Mouse (Mus musculus) heart, embryonic 11.5 days (tissue): ENCODE data around the gene Ccdc155. TPM values are rescaled to one million over a fixed set of nuclear protein-coding genes. Genes with fewer than 3 reads are reported as not detected.
"Not testable (repeated sequence)": the region's sequence is repeated elsewhere in the genome, so short reads cannot be mapped to it uniquely, and the experiment has no call there.

Experiments
- ATAC-seq: fragments of 200-750 bp; cut with Nextera tagmentation; replicated peaks from 2 replicates; pipeline ENCODE4 v1.8.0; 2017; ENCODE audit warnings: moderate library complexity; ENCODE audit not compliant: insufficient number of reproducible peaks, low FRiP score, low TSS enrichment
- H3K27ac ChIP-seq: fragments of 300-500 bp; sonication (generic); 2 replicates; pipeline ENCODE4 v1.5.1; 2014; ENCODE audit warnings: mild to moderate bottlenecking, low read depth, low read length
- H3K27me3 ChIP-seq: fragments of 300-500 bp; sonication (generic); 2 replicates; pipeline ENCODE4 v1.6.1; 2014; ENCODE audit warnings: mild to moderate bottlenecking, low read length, mixed read lengths; ENCODE audit not compliant: control insufficient read depth, insufficient read depth
- H3K36me3 ChIP-seq: fragments of 300-500 bp; sonication (generic); 2 replicates; pipeline ENCODE4 v1.6.1; 2014; ENCODE audit warnings: mild to moderate bottlenecking, low read length, moderate library complexity, mixed read lengths; ENCODE audit not compliant: control insufficient read depth, insufficient read depth
- H3K4me1 ChIP-seq: fragments of 300-500 bp; sonication (generic); 2 replicates; pipeline ENCODE4 v1.6.1; 2014; ENCODE audit warnings: low read length; ENCODE audit not compliant: control insufficient read depth, insufficient read depth
- H3K4me2 ChIP-seq: fragments of 300-500 bp; sonication (generic); 2 replicates; pipeline ENCODE4 v1.6.1; 2014; ENCODE audit warnings: mild to moderate bottlenecking, moderate library complexity
- H3K4me3 ChIP-seq: fragments of 300-500 bp; sonication (generic); 2 replicates; pipeline ENCODE4 v1.5.1; 2014; ENCODE audit warnings: low read depth, low read length
- H3K9ac ChIP-seq: fragments of 300-500 bp; sonication (generic); 2 replicates; pipeline ENCODE4 v1.6.1; 2014; ENCODE audit warnings: mild to moderate bottlenecking, low read depth, low read length, moderate library complexity
- H3K9me3 ChIP-seq: fragments of 300-500 bp; sonication (generic); replicated peaks from 2 replicates; pipeline ENCODE4 v1.6.1; 2016; ENCODE audit warnings: low read length; ENCODE audit not compliant: control insufficient read depth
- WGBS: fragments of 180-500 bp; shearing (Covaris S2); extraction: QIAGEN DNeasy Blood & Tissue Kit; methylation state at CpG from one replicate; pipeline ENCODE4 v1.1.7; 2014; ENCODE audit not compliant: insufficient replicate concordance; 5-methylcytosine and 5-hydroxymethylcytosine counted together
- polyA plus RNA-seq: library from polyadenylated mRNA; unstranded; fragments of >200 nt; fragmentation: Nextera tagmentation; extraction: Ambion mirVana; gene quantifications from 2 replicates; pipeline ENCODE4 v1.2.1, GENCODE M21; 2014

Ccdc155 gene
- polyA plus RNA-seq, 1 experiment from 2014 or later, result 0.70 TPM

- 30% methylated on average over 7 of the region's 7 CpGs for WGBS
- Histone ChIP-seq H3K36me3 (no peaks in the 10 kb centered on the region), H3K9ac (no peak within 1 kb of the TSS), H3K4me3 (no peak within 1 kb of the TSS), H3K27ac (no peak within 1 kb of the TSS), H3K4me2 (no peak within 1 kb of the TSS), H3K9me3 (no peaks in the 10 kb centered on the region), H3K27me3 (peaks cover 99% of the 10 kb centered on the region), H3K4me1 (peaks cover 22% of the 10 kb centered on the region; the same call in 1 of the 2 replicates)
- no peak for ATAC-seq
These were observed 25.2 kb downstream of the Ccdc155 start, which contains the start of gene Gfy for GRCm38 (mm10) chr7:45179469-45179868. Gfy (minus strand) TSS chr7:45179569.

- 25% methylated on average over 7 of the region's 7 CpGs for WGBS
- no peak overlapping the region for H3K9ac ChIP-seq
- no peak overlapping the region for H3K27ac ChIP-seq
- H3K4me1 ChIP-seq, result peaks cover 22% of the 10 kb centered on the region; the same call in 1 of the 2 replicates
- ATAC-seq, result no peak
- no peak overlapping the region for H3K4me3 ChIP-seq
- peaks cover 96% of the 10 kb centered on the region for H3K27me3 ChIP-seq
- no peak overlapping the region for H3K4me2 ChIP-seq
- H3K36me3 ChIP-seq, result no peaks in the 10 kb centered on the region
- H3K9me3 ChIP-seq, result no peaks in the 10 kb centered on the region
These were observed 26.1 kb downstream of the Ccdc155 start for GRCm38 (mm10) chr7:45178550-45178949.

- no peak overlapping the region for H3K9ac ChIP-seq
- H3K9me3 ChIP-seq, result no peaks in the 10 kb centered on the region
- H3K27ac ChIP-seq, result no peak overlapping the region
- no peaks in the 10 kb centered on the region for H3K36me3 ChIP-seq
- no peak for ATAC-seq
- H3K4me2 ChIP-seq, result peak overlapping the region; percentile 45
- peak overlapping the region; percentile 11 for H3K4me3 ChIP-seq
- 2% methylated on average over 29 of the region's 31 CpGs for WGBS
- peaks cover 14% of the 10 kb centered on the region; the same call in 1 of the 2 replicates for H3K4me1 ChIP-seq
- H3K27me3 ChIP-seq, result peaks cover 83% of the 10 kb centered on the region
These were observed 28.3 kb downstream of the Ccdc155 start for GRCm38 (mm10) chr7:45176356-45176755.

GRCm38 (mm10) chr7:45175929-45176328 lies 28.8 kb downstream of the Ccdc155 start:
- peak overlapping the region; percentile 11 for H3K4me3 ChIP-seq
- no peak overlapping the region for H3K9ac ChIP-seq
- peaks cover 2% of the 10 kb centered on the region; the same call in 1 of the 2 replicates for H3K9me3 ChIP-seq
- peaks cover 10% of the 10 kb centered on the region; the same call in 1 of the 2 replicates for H3K4me1 ChIP-seq
- no peak for ATAC-seq
- H3K36me3 ChIP-seq, result no peaks in the 10 kb centered on the region
- H3K4me2 ChIP-seq, result peak overlapping the region; percentile 45
- WGBS, result under 1% methylated on average over 23 of the region's 23 CpGs
- no peak overlapping the region for H3K27ac ChIP-seq
- H3K27me3 ChIP-seq, result peaks cover 79% of the 10 kb centered on the region

GRCm38 (mm10) chr7:45175398-45175797 lies 29.3 kb downstream of the Ccdc155 start:
- Histone ChIP-seq H3K27ac (no peak overlapping the region), H3K9me3 (peaks cover 6% of the 10 kb centered on the region), H3K36me3 (no peaks in the 10 kb centered on the region), H3K4me3 (no peak overlapping the region), H3K4me1 (peaks cover 8% of the 10 kb centered on the region; the same call in 1 of the 2 replicates), H3K9ac (no peak overlapping the region), H3K27me3 (peaks cover 73% of the 10 kb centered on the region), H3K4me2 (no peak overlapping the region)
- ATAC-seq, result no peak
- 6% methylated on average over 13 of the region's 13 CpGs for WGBS

- Histone ChIP-seq H3K27ac (no peak overlapping the region), H3K9ac (no peak overlapping the region), H3K4me1 (peaks cover 8% of the 10 kb centered on the region; the same call in 1 of the 2 replicates), H3K9me3 (peaks cover 13% of the 10 kb centered on the region), H3K4me3 (0 out of 2 replicates have a peak overlapping the region, but pooled peaks have one; percentile 14), H3K27me3 (peaks cover 71% of the 10 kb centered on the region), H3K36me3 (no peaks in the 10 kb centered on the region), H3K4me2 (peak overlapping the region; percentile 37; the same call in 1 of the 2 replicates)
- 7% methylated on average over 26 of the region's 29 CpGs for WGBS
- ATAC-seq, result no peak
These were observed 30.0 kb downstream of the Ccdc155 start for GRCm38 (mm10) chr7:45174567-45175280.

GRCm38 (mm10) chr7:45173772-45174171 lies 30.9 kb downstream of the Ccdc155 start:
- not testable (repeated sequence) for H3K36me3 ChIP-seq, ATAC-seq, H3K27ac ChIP-seq, H3K4me2 ChIP-seq, H3K4me1 ChIP-seq, H3K4me3 ChIP-seq, H3K9ac ChIP-seq
- Histone ChIP-seq H3K9me3 (peaks cover 23% of the 10 kb centered on the region), H3K27me3 (peaks cover 71% of the 10 kb centered on the region)
- WGBS, result 63% methylated on average over 1 of the region's 1 CpGs

GRCm38 (mm10) chr7:45172974-45173373 lies 31.7 kb downstream of the Ccdc155 start:
- Histone ChIP-seq H3K9me3 (peaks cover 25% of the 10 kb centered on the region), H3K4me1 (peaks cover 10% of the 10 kb centered on the region; the same call in 1 of the 2 replicates), H3K27ac (no peak overlapping the region), H3K4me3 (no peak overlapping the region), H3K36me3 (no peaks in the 10 kb centered on the region), H3K27me3 (peaks cover 71% of the 10 kb centered on the region), H3K9ac (no peak overlapping the region), H3K4me2 (no peak overlapping the region)
- no peak for ATAC-seq
- WGBS, result 52% methylated on average over 7 of the region's 7 CpGs
